Mouse (Mus musculus) hindbrain, embryonic 16.5 days (tissue): Measurements from ENCODE around the gene Map1lc3b. TPM values are rescaled to one million over a fixed set of nuclear protein-coding genes. Genes with fewer than 3 reads are reported as not detected.

Experiments used
- ATAC-seq: fragments of 200-750 bp; cut with Nextera tagmentation; 2 replicates; pipeline ENCODE4 v1.8.0; 2017; ENCODE audit warnings: moderate TSS enrichment, moderate library complexity
- H3K27ac ChIP-seq: fragments of 300-500 bp; sonication (generic); 2 replicates; pipeline ENCODE4 v1.5.1; 2014; ENCODE audit warnings: low read depth, mild to moderate bottlenecking, control low read depth, low read length, moderate library complexity
- H3K27me3 ChIP-seq: fragments of 300-500 bp; sonication (generic); replicated peaks from 2 replicates; pipeline ENCODE4 v1.6.1; 2014; ENCODE audit warnings: low read length; ENCODE audit not compliant: control insufficient read depth, insufficient read depth
- H3K36me3 ChIP-seq: fragments of 300-500 bp; sonication (generic); 2 replicates; pipeline ENCODE4 v1.6.1; 2014; ENCODE audit warnings: mild to moderate bottlenecking, low read length, moderate library complexity, mixed read lengths; ENCODE audit not compliant: control insufficient read depth, insufficient read depth
- H3K4me1 ChIP-seq: fragments of 300-500 bp; sonication (generic); 2 replicates; pipeline ENCODE4 v1.6.1; 2014; ENCODE audit warnings: low read depth, low read length; ENCODE audit not compliant: control insufficient read depth, insufficient read depth
- H3K4me2 ChIP-seq: fragments of 300-500 bp; sonication (generic); 2 replicates; pipeline ENCODE4 v1.6.1; 2014; ENCODE audit warnings: mild to moderate bottlenecking, low read length, control low read depth, moderate library complexity
- H3K4me3 ChIP-seq: fragments of 300-500 bp; sonication (generic); 2 replicates; pipeline ENCODE4 v1.5.1; 2014; ENCODE audit warnings: mild to moderate bottlenecking, low read length, control low read depth, moderate library complexity
- H3K9ac ChIP-seq: fragments of 300-500 bp; sonication (generic); 2 replicates; pipeline ENCODE4 v1.6.1; 2014; ENCODE audit warnings: low read depth, mild to moderate bottlenecking, control low read depth, low read length, moderate library complexity
- H3K9me3 ChIP-seq: fragments of 300-500 bp; sonication (generic); 2 replicates; pipeline ENCODE4 v1.6.1; 2014; ENCODE audit warnings: mild to moderate bottlenecking, low read length, moderate library complexity; ENCODE audit not compliant: control insufficient read depth
- WGBS: fragments of 180-500 bp; shearing (Covaris S2); extraction: QIAGEN DNeasy Blood & Tissue Kit; methylation state at CpG from one replicate; pipeline ENCODE4 v1.1.7; 2014; 5-methylcytosine and 5-hydroxymethylcytosine counted together
- polyA plus RNA-seq: library from polyadenylated mRNA; unstranded; fragments of >200 nt; fragmentation: Nextera tagmentation; extraction: Ambion mirVana; gene quantifications from 2 replicates; pipeline ENCODE4 v1.2.1, GENCODE M21; 2015

Gene Map1lc3b
- polyA plus RNA-seq, 1 experiment from 2014 or later: 365 TPM

DNA sequence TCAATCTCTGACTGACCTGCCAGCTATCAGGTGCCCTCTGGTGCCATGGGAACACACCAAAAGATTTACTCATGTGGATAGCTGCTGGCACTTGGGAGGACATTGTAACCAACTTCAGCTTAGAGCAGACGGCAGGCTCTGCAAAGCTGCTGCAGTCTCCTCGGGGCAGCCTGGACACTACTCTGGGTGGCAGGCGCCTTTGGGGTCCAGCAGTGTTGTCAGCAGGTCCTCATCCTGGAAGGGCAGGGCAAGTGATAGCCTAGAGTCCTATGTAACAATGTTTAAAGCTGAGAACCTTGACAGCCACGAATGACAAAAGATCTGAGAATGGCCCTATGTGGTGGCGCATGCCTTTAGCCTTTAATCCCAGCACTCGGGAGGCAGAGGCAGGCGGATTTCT is 8.0 kb downstream of the Map1lc3b start:
- peaks cover 38% of the 10 kb centered on the region for H3K36me3 ChIP-seq
- H3K4me3 ChIP-seq: no peak overlapping the region
- no peak overlapping the region for H3K27ac ChIP-seq
- H3K4me2 ChIP-seq: no peak overlapping the region
- ATAC-seq: no peak
- 94% methylated on average over 7 of the region's 7 CpGs for WGBS
- no peak overlapping the region for H3K9ac ChIP-seq
- no peaks in the 10 kb centered on the region; the same call in 1 of the 2 replicates for H3K4me1 ChIP-seq
- no peaks in the 10 kb centered on the region for H3K9me3 ChIP-seq
- no peaks in the 10 kb centered on the region for H3K27me3 ChIP-seq

- no peak overlapping the region for H3K9ac ChIP-seq
- H3K4me3 ChIP-seq: no peak overlapping the region
- no peak overlapping the region for H3K4me2 ChIP-seq
- H3K27ac ChIP-seq: no peak overlapping the region
- 36% methylated on average over 7 of the region's 7 CpGs for WGBS
- peaks cover 42% of the 10 kb centered on the region for H3K36me3 ChIP-seq
- peak; percentile 66; the same call in 1 of the 2 replicates for ATAC-seq
- no peaks in the 10 kb centered on the region for H3K27me3 ChIP-seq
- H3K9me3 ChIP-seq: no peaks in the 10 kb centered on the region
- no peaks in the 10 kb centered on the region; the same call in 1 of the 2 replicates for H3K4me1 ChIP-seq
Observed at GRCm38 (mm10) chr8:121598892-121599291, 8.7 kb downstream of the Map1lc3b start.

DNA sequence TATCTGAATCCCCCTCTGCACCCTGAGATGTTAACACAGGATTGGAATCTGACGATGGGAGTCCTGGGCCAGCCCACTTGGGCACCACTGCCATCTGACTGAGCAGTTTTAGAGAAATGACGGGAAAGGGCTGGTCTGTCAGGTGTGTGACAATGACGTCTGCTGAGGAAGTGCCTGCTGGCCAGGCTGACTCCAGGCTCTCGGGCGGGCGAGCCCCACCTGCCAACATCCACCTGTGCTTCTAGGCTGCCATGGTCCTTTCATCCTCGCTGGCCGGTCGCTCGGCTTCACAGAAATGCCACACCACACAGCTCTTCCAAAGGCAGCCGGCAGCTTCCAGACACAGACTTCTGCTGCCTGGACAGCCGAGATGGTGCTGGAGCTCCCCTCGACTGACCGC is 9.7 kb downstream of the Map1lc3b start:
- no peak overlapping the region for H3K4me3 ChIP-seq
- no peaks in the 10 kb centered on the region for H3K9me3 ChIP-seq
- no peak for ATAC-seq
- H3K4me2 ChIP-seq: no peak overlapping the region
- H3K27me3 ChIP-seq: no peaks in the 10 kb centered on the region
- H3K4me1 ChIP-seq: no peaks in the 10 kb centered on the region
- no peak overlapping the region for H3K27ac ChIP-seq
- H3K36me3 ChIP-seq: peaks cover 47% of the 10 kb centered on the region
- no peak overlapping the region for H3K9ac ChIP-seq
- WGBS: 91% methylated on average over 14 of the region's 14 CpGs

GRCm38 (mm10) chr8:121602411-121602810 is 12.2 kb downstream of the Map1lc3b start:
- Histone ChIP-seq H3K27me3 (no peaks in the 10 kb centered on the region), H3K4me2 (no peak overlapping the region), H3K9ac (no peak overlapping the region), H3K4me1 (no peaks in the 10 kb centered on the region), H3K27ac (no peak overlapping the region), H3K9me3 (no peaks in the 10 kb centered on the region), H3K36me3 (peaks cover 54% of the 10 kb centered on the region), H3K4me3 (no peak overlapping the region)
- no peak for ATAC-seq
- 94% methylated on average over 12 of the region's 12 CpGs for WGBS

GRCm38 (mm10) chr8:121602860-121603259 is 12.7 kb downstream of the Map1lc3b start:
- H3K36me3 ChIP-seq: peaks cover 58% of the 10 kb centered on the region
- no peaks in the 10 kb centered on the region for H3K4me1 ChIP-seq
- no peaks in the 10 kb centered on the region for H3K9me3 ChIP-seq
- no peak overlapping the region for H3K9ac ChIP-seq
- no peaks in the 10 kb centered on the region for H3K27me3 ChIP-seq
- H3K4me3 ChIP-seq: no peak overlapping the region
- H3K27ac ChIP-seq: no peak overlapping the region
- 26% methylated on average over 3 of the region's 3 CpGs for WGBS
- peak; percentile 28 for ATAC-seq
- H3K4me2 ChIP-seq: no peak overlapping the region

DNA sequence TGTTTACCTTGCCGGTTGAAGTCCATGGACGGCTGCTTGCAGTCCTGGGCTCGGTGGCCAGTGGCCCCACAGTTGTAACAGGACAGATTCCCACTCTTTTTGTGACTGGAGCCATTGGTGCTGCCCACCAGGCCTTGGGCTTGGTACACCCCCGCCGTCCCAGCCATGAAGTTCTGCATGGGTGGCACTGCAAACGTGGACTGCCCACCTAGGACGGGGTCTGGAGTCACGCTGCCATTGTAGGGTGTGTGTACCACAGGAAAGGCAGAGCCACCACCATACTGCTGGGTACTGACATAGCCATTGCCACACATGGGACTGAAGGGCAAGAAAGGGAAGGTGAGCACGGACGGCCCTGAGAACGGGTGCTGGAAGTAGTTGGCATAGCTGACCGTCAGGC is 13.6 kb downstream of the Map1lc3b start:
- WGBS: 95% methylated on average over 12 of the region's 12 CpGs
- no peak for ATAC-seq
- no peak overlapping the region for H3K9ac ChIP-seq
- no peaks in the 10 kb centered on the region for H3K9me3 ChIP-seq
- H3K4me3 ChIP-seq: no peak overlapping the region
- H3K27me3 ChIP-seq: no peaks in the 10 kb centered on the region
- no peak overlapping the region for H3K4me2 ChIP-seq
- H3K27ac ChIP-seq: no peak overlapping the region
- H3K36me3 ChIP-seq: peaks cover 57% of the 10 kb centered on the region
- H3K4me1 ChIP-seq: no peaks in the 10 kb centered on the region

DNA sequence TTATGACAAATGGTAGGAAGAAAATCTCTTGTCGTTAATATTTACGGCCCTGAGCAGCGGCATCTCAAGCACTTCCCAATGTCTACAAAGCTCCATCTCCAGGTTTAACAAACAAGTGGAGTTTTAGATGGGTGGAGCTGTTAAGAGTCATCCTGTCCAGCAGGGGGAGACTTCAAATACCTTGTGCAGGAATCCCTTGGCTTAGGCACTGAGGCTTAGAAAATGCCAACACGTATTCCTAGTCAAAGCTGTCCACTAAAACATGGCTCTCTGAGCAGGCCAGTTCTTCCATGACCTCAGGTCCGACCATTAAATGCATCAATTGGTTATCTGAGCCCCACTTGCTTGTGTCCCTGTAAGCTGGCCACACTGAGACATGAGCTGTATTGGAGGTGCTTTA is 17.5 kb downstream of the Map1lc3b start:
- H3K4me1 ChIP-seq: no peaks in the 10 kb centered on the region
- 84% methylated on average over 5 of the region's 5 CpGs for WGBS
- no peak overlapping the region for H3K4me3 ChIP-seq
- H3K4me2 ChIP-seq: no peak overlapping the region
- peaks cover 41% of the 10 kb centered on the region for H3K36me3 ChIP-seq
- no peak overlapping the region for H3K9ac ChIP-seq
- ATAC-seq: no peak
- H3K27me3 ChIP-seq: no peaks in the 10 kb centered on the region
- H3K9me3 ChIP-seq: no peaks in the 10 kb centered on the region
- no peak overlapping the region for H3K27ac ChIP-seq

- H3K36me3 ChIP-seq: peaks cover 34% of the 10 kb centered on the region
- WGBS: 85% methylated on average over 15 of the region's 15 CpGs
Observed at GRCm38 (mm10) chr8:121609251-121609650, 19.1 kb downstream of the Map1lc3b start.

DNA sequence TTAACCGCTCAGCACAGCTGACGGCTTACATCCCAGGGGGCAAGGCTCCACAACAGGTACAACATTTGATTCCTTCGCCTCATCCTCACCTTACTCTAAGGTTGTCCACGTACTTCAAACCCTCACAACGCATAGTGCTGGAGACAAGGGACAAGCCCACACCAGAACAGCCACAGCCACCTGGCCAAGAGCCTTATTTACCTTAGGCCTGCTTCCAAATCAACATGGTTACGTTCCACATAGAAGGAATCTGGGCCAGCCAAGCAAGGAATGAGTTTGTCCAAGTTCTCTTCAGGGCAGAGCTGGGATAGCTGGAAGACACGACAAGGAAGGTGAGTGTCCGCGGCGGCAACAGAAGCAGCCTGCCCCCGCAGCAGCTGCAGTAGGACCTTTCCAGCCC is 19.8 kb downstream of the Map1lc3b start:
- Histone ChIP-seq H3K9ac (no peak overlapping the region), H3K36me3 (peaks cover 27% of the 10 kb centered on the region), H3K4me1 (0 out of 2 replicates have a peak, but pooled peaks cover 3% of the 10 kb centered on the region), H3K4me2 (no peak overlapping the region), H3K9me3 (no peaks in the 10 kb centered on the region), H3K27me3 (no peaks in the 10 kb centered on the region), H3K4me3 (no peak overlapping the region), H3K27ac (no peak overlapping the region)
- no peak for ATAC-seq
- 90% methylated on average over 11 of the region's 11 CpGs for WGBS

More at GRCm38 (mm10) chr8:121609251-121609650, 19.1 kb downstream of the Map1lc3b start:
- Histone ChIP-seq H3K4me2 (no peak overlapping the region), H3K4me1 (0 out of 2 replicates have a peak, but pooled peaks cover 3% of the 10 kb centered on the region), H3K9me3 (no peaks in the 10 kb centered on the region), H3K9ac (no peak overlapping the region), H3K4me3 (no peak overlapping the region), H3K27me3 (no peaks in the 10 kb centered on the region), H3K27ac (no peak overlapping the region)
- no peak for ATAC-seq

DNA sequence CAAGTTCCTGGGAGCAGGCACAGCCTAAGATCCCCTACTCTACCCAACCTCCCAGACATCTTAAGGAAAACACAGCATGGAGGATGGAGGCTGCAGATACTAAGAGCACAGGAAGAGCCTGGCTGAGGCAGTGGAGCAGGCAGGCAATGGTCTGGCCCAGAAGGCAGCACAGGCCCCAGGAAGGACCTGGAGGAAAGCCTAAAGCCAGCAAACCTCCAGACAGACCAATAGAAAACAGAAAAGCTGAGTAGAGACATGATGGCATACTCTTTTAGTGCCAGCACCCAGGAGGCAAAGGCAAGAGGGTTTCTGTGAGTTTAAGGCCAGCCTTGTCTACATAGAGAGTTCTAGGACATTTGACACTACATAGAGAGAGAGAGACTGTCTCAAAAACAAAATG is 23.3 kb downstream of the Map1lc3b start:
- no peaks in the 10 kb centered on the region for H3K27me3 ChIP-seq
- H3K9ac ChIP-seq: no peak overlapping the region
- H3K4me2 ChIP-seq: no peak overlapping the region
- no peak overlapping the region for H3K4me3 ChIP-seq
- ATAC-seq: no peak
- H3K4me1 ChIP-seq: 0 out of 2 replicates have a peak, but pooled peaks cover 3% of the 10 kb centered on the region
- H3K9me3 ChIP-seq: no peaks in the 10 kb centered on the region
- H3K27ac ChIP-seq: no peak overlapping the region; the same call in 1 of the 2 replicates
- H3K36me3 ChIP-seq: peaks cover 6% of the 10 kb centered on the region
